Mouse (Mus musculus): ENCODE measurements around the gene Tgfbi. TPM values are rescaled to one million over a fixed set of nuclear protein-coding genes. Genes with fewer than 3 reads are reported as not detected.
A peak's percentile ranks its signal among the peaks of the same experiment; 100 is the strongest.

The Tgfbi gene
- 32.1 and 33.8 TPM in 2 replicates for polyA plus RNA-seq (2012; rRNA removed)

DNA sequence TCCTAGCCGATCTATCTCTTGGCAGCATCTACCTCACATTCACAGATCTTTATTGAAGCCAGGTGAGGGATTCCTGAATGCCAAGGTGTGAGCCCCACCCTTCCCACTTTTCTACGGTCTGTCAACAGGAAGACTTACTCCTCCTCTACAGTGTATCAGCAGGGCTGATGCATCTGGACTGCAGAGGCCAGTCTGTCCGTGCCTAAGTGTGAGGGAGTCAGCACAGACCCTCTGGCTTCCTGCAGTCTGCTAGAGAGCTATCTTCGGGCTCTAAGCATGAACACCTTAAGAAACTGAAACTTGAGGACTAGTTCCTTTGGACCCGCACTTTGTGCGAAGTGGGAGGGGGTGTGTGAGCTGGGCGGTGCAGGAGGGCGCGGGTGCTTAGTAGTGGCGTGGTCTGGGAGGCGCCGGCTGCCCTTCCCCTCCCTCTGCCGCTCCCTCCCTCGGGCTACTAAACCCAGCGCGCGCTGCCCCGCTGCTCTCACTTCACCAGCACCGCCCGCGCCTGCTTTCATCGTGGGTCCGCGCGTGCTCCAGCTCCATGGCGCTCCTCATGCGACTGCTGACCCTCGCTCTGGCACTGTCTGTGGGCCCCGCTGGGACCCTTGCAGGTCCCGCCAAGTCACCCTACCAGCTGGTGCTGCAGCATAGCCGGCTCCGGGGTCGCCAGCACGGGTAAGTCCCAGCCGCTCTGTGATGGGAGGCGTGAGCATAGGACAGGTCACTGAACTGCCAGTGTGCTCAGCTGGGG, at the start of gene Tgfbi:
TSS of gene Tgfbi (plus strand) at position 421 of the 754 bp plus-strand sequence.
- Histone ChIP-seq H3K27me3 (ENCODE audit: control insufficient read depth, insufficient read depth, low read length) (no peaks in the 10 kb centered on the region; the same call in 1 of the 2 replicates), H3K27ac (ENCODE audit: control insufficient read depth, insufficient read depth, low read length) (no peak within 1 kb of the TSS), H3K4me3 (ENCODE audit: control insufficient read depth, insufficient read depth, low read length) (peak within 1 kb of the TSS; percentile 16; the same call in 1 of the 2 replicates), H3K4me1 (replicated peaks; ENCODE audit: control insufficient read depth, insufficient read depth, low read length) (no peaks in the 10 kb centered on the region), H3K36me3 (ENCODE audit: control insufficient read depth, insufficient read depth, low read length) (no peaks in the 10 kb centered on the region)
- DNase-seq: no peak
- no peak for TF ChIP-seq POLR2A (IDR thresholded peaks at IDR 0.05; ENCODE audit: control insufficient read depth, extremely low read depth, insufficient read depth, low read length, poor library complexity)
- TF ChIP-seq CTCF (IDR thresholded peaks at IDR 0.05; ENCODE audit: borderline replicate concordance, control insufficient read depth, extremely low read depth, insufficient read depth, low read length, poor library complexity): no peak
- whole genome bisulfite sequencing: 5% methylated on average over 36 of the region's 36 CpGs

DNA sequence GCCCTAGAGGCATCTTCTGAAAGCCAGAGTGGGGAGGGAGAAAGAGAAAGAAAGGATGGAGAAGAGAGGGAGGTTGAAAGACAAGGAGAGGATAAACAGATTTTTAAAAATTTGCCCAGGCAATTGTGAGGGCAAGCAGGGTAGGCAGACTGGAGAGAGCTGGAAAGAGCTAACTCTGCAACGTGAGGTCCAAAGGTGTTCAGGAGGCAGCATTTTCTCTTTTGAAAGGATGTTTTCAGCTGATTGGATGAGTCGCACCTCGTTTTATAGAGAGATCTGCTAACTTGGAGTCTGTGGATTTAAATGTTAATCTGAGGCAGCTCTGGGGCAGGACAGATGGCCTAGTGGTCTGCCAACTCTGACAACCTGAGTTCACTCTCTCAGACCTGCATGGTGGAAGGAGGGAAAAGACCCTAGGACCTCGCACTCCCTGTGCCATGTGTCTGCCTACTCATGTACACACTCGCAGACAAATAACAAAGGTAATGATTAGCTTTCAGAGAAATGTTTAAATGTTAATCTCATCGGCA, 49.4 kb upstream of the Tgfbi start:
- Histone ChIP-seq H3K36me3 (ENCODE audit: control insufficient read depth, insufficient read depth, low read length) (no peaks in the 10 kb centered on the region), H3K27me3 (ENCODE audit: control insufficient read depth, insufficient read depth, low read length) (no peaks in the 10 kb centered on the region), H3K4me1 (replicated peaks; ENCODE audit: control insufficient read depth, insufficient read depth, low read length) (no peaks in the 10 kb centered on the region), H3K27ac (ENCODE audit: control insufficient read depth, insufficient read depth, low read length) (no peak overlapping the region), H3K4me3 (ENCODE audit: control insufficient read depth, insufficient read depth, low read length) (no peak overlapping the region)
- TF ChIP-seq POLR2A (IDR thresholded peaks at IDR 0.05; ENCODE audit: control insufficient read depth, extremely low read depth, insufficient read depth, low read length, poor library complexity): no peak
- no peak for TF ChIP-seq CTCF (IDR thresholded peaks at IDR 0.05; ENCODE audit: borderline replicate concordance, control insufficient read depth, extremely low read depth, insufficient read depth, low read length, poor library complexity)
- WGBS: 95% methylated on average over 6 of the region's 6 CpGs
- DNase-seq: no peak

DNA sequence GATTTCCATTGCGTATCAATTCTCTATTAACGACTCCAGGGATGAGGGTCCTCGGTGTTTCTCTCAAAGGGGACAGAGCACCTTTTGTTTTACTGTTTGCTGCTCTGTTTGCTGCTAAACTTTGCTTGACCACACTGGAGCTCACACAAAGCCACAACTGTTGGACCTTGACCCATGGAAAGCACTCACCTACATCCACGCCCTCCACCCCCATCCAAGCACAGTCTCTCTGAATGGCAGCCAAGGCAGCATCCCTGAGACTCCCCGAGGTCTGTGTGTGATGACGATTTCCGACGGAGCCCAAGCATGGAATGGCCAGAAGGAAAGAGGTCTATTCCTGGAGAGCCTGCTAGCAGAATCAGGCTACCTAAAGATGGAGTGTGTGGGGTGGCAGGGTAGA, 48.2 kb upstream of the Tgfbi start:
- H3K4me3 ChIP-seq (ENCODE audit: control insufficient read depth, insufficient read depth, low read length): no peak overlapping the region
- H3K27me3 ChIP-seq (ENCODE audit: control insufficient read depth, insufficient read depth, low read length): no peaks in the 10 kb centered on the region
- no peak overlapping the region for H3K27ac ChIP-seq (ENCODE audit: control insufficient read depth, insufficient read depth, low read length)
- H3K4me1 ChIP-seq (replicated peaks; ENCODE audit: control insufficient read depth, insufficient read depth, low read length): no peaks in the 10 kb centered on the region
- WGBS: 93% methylated on average over 8 of the region's 8 CpGs
- TF ChIP-seq POLR2A (IDR thresholded peaks at IDR 0.05; ENCODE audit: control insufficient read depth, extremely low read depth, insufficient read depth, low read length, poor library complexity) (no peak), CTCF (IDR thresholded peaks at IDR 0.05; ENCODE audit: borderline replicate concordance, control insufficient read depth, extremely low read depth, insufficient read depth, low read length, poor library complexity) (no peak)
- no peak for DNase-seq
- H3K36me3 ChIP-seq (ENCODE audit: control insufficient read depth, insufficient read depth, low read length): no peaks in the 10 kb centered on the region

DNA sequence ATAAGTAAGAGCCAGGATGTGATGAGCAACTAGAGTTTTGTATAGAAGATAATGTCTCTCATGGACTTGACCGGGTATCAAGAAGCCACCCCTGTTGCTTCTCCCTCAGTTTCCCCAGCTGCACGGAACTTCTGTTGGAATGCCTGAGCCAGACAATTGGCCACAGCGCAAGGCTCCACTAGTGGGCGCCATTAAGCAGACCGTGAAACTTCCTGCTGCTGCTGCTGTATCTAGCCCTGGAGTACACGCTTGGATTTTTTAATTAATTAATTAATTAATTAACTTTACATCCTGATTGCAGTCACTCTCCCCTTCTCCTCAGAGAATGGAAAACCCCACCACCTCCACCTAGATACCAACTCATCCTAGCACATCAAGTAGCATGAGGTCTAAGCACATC, 46.2 kb upstream of the Tgfbi start:
- WGBS: 29% methylated on average over 6 of the region's 6 CpGs
- Histone ChIP-seq H3K27ac (ENCODE audit: control insufficient read depth, insufficient read depth, low read length) (no peak overlapping the region), H3K4me3 (ENCODE audit: control insufficient read depth, insufficient read depth, low read length) (no peak overlapping the region), H3K36me3 (ENCODE audit: control insufficient read depth, insufficient read depth, low read length) (no peaks in the 10 kb centered on the region), H3K4me1 (replicated peaks; ENCODE audit: control insufficient read depth, insufficient read depth, low read length) (no peaks in the 10 kb centered on the region), H3K27me3 (ENCODE audit: control insufficient read depth, insufficient read depth, low read length) (no peaks in the 10 kb centered on the region)
- TF ChIP-seq POLR2A (IDR thresholded peaks at IDR 0.05; ENCODE audit: control insufficient read depth, extremely low read depth, insufficient read depth, low read length, poor library complexity) (no peak), CTCF (IDR thresholded peaks at IDR 0.05; ENCODE audit: borderline replicate concordance, control insufficient read depth, extremely low read depth, insufficient read depth, low read length, poor library complexity) (peak; percentile 56; the same call in 1 of the 2 replicates)
- peak; percentile 35 for DNase-seq

DNA sequence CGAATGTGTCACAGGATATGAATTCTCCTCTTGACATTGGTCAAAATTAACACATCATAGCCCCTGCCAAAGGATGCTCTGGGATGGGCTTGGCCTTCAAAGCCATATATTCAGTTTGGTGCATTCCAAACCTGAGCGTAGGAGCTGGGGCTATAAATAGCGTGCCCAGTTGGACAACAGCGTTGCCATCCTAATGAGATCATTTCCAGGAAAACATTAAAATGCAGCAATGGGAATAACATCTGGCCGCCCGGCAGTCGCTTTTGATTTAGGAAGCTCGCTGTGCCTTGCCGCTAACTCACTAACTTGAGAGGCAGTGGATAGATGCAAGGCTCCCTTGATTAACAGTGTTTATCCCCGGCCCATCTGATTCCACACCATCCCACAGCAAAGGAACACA, 43.0 kb upstream of the Tgfbi start:
- no peak for DNase-seq

DNA sequence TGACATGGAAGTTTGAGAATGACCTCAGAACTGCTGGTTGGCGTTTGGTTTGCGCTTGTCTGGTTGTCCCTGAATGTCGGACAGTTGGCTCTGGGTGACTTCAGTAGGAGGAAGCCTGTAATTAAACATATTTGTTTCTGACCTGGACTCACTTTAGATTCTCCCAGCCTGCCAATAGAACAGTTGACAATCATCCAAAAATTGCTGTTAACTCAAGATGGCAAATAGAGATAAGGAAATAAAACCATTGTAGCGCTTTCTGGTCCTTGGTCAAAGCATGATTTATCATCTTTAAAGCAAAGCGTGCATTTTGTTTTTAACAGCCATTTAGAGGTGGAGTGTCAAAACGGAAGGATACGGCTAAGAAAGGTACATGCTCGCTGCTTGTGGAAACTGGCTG, 37.7 kb upstream of the Tgfbi start:
- H3K27ac ChIP-seq (ENCODE audit: control insufficient read depth, insufficient read depth, low read length): no peak overlapping the region
- H3K36me3 ChIP-seq (ENCODE audit: control insufficient read depth, insufficient read depth, low read length): no peaks in the 10 kb centered on the region
- H3K4me1 ChIP-seq (replicated peaks; ENCODE audit: control insufficient read depth, insufficient read depth, low read length): no peaks in the 10 kb centered on the region
- TF ChIP-seq POLR2A (IDR thresholded peaks at IDR 0.05; ENCODE audit: control insufficient read depth, extremely low read depth, insufficient read depth, low read length, poor library complexity) (no peak), CTCF (IDR thresholded peaks at IDR 0.05; ENCODE audit: borderline replicate concordance, control insufficient read depth, extremely low read depth, insufficient read depth, low read length, poor library complexity) (no peak)
- 55% methylated on average over 8 of the region's 8 CpGs for WGBS
- H3K4me3 ChIP-seq (ENCODE audit: control insufficient read depth, insufficient read depth, low read length): no peak overlapping the region
- no peak for DNase-seq
- no peaks in the 10 kb centered on the region for H3K27me3 ChIP-seq (ENCODE audit: control insufficient read depth, insufficient read depth, low read length)

More for the DNA sequence above, 43.0 kb upstream of the Tgfbi start:
- no peaks in the 10 kb centered on the region for H3K27me3 ChIP-seq (ENCODE audit: control insufficient read depth, insufficient read depth, low read length)
- 99% methylated on average over 10 of the region's 10 CpGs for WGBS
- H3K27ac ChIP-seq (ENCODE audit: control insufficient read depth, insufficient read depth, low read length): no peak overlapping the region
- TF ChIP-seq POLR2A (IDR thresholded peaks at IDR 0.05; ENCODE audit: control insufficient read depth, extremely low read depth, insufficient read depth, low read length, poor library complexity) (no peak), CTCF (IDR thresholded peaks at IDR 0.05; ENCODE audit: borderline replicate concordance, control insufficient read depth, extremely low read depth, insufficient read depth, low read length, poor library complexity) (no peak)
- no peaks in the 10 kb centered on the region for H3K36me3 ChIP-seq (ENCODE audit: control insufficient read depth, insufficient read depth, low read length)
- H3K4me1 ChIP-seq (replicated peaks; ENCODE audit: control insufficient read depth, insufficient read depth, low read length): no peaks in the 10 kb centered on the region
- H3K4me3 ChIP-seq (ENCODE audit: control insufficient read depth, insufficient read depth, low read length): no peak overlapping the region
